ENCODE assay signal across 16 mouse cellular contexts in genomic region chr1:134342781-134343310, GRCm38 (mm10). TPM values are rescaled to one million over a fixed set of nuclear protein-coding genes. Genes with fewer than 3 reads are reported as not detected.
A peak's percentile ranks its signal among the peaks of the same experiment; 100 is the strongest.
DNase-seq lines count a peak whose midpoint lies in the region; ATAC-seq lines count a peak whose summit lies in the region.
"Had no signal": no experiment of that assay in that cellular context is flagged by ENCODE, and none has a peak within 500 bp of the region (broad histone marks: within the 10 kb centered on the region; RNA-seq: fewer than 3 reads in every experiment).

No protein-coding gene starts in this region.

- H3K9me3 ChIP-seq in heart, embryonic 15.5 days (replicated peaks), result no peaks in the 10 kb centered on the region
- H3K9me3 ChIP-seq in limb, embryonic 13.5 days, result no peaks in the 10 kb centered on the region
- H3K9me3 ChIP-seq: intestine, embryonic 15.5 days had no signal

- H3K27ac ChIP-seq in heart, embryonic 15.5 days, result peak overlapping the region; percentile 84
- H3K27ac ChIP-seq in limb, embryonic 13.5 days, result peak overlapping the region; percentile 15; the same call in 1 of the 2 replicates
- H3K27ac ChIP-seq: intestine, embryonic 15.5 days had no signal

- intact Hi-C loops in heart, postnatal 36 days (cut with DNase I), result no loop called here

- no peak overlapping the region; the same call in 1 of the 2 replicates for H3K9ac ChIP-seq in heart, embryonic 15.5 days
- H3K9ac ChIP-seq in limb, embryonic 13.5 days, result no peak overlapping the region
- H3K9ac ChIP-seq: intestine, embryonic 15.5 days had no signal

- peak; percentile 67 for DNase-seq in cerebellum, adult 9-10 months
- DNase-seq in cerebellum, postnatal 4 days (ENCODE audit: low spot score in 2 of 2), result no peak
- no peak for DNase-seq in heart, postnatal 36 days
- DNase-seq in brain, adult 2 months (ENCODE audit: low read depth, low spot score), result peak; percentile 14
- DNase-seq in natural killer cell, adult 2 months (ENCODE audit: low spot score in 2 of 2), result no peak
- DNase-seq in adrenal gland, adult 2 months, result no peak
- DNase-seq: lung, adult 18-20 months; right cerebral cortex, postnatal 4 days had no signal

- H3K4me3 ChIP-seq in heart, embryonic 15.5 days, result peak overlapping the region; percentile 65
- H3K4me3 ChIP-seq in limb, embryonic 13.5 days, result no peak overlapping the region; the same call in 1 of the 2 replicates

- peaks cover 12% of the 10 kb centered on the region for H3K36me3 ChIP-seq in heart, embryonic 15.5 days
- peaks cover 20% of the 10 kb centered on the region for H3K36me3 ChIP-seq in limb, embryonic 13.5 days

- 59% methylated on average over 8 of the region's 8 CpGs for WGBS in heart, embryonic 15.5 days
- WGBS in limb, embryonic 13.5 days, result 73% methylated on average over 8 of the region's 8 CpGs

- peaks cover 62% of the 10 kb centered on the region for H3K4me1 ChIP-seq in heart, embryonic 15.5 days (replicated peaks)
- peaks cover 12% of the 10 kb centered on the region for H3K4me1 ChIP-seq in limb, embryonic 13.5 days

- no peaks in the 10 kb centered on the region for H3K27me3 ChIP-seq in heart, embryonic 15.5 days
- H3K27me3 ChIP-seq in limb, embryonic 13.5 days, result no peaks in the 10 kb centered on the region
- H3K27me3 ChIP-seq: intestine, embryonic 15.5 days had no signal

- ATAC-seq in heart, embryonic 15.5 days (replicated peaks; ENCODE audit: insufficient number of reproducible peaks, insufficient read depth, low FRiP score, low read depth), result no peak
- ATAC-seq in limb, embryonic 13.5 days (ENCODE audit: low FRiP score, low read depth), result no peak
- ATAC-seq: intestine, embryonic 15.5 days had no signal

- H3K4me2 ChIP-seq in heart, embryonic 15.5 days, result peak overlapping the region; percentile 94
- H3K4me2 ChIP-seq in limb, embryonic 13.5 days (replicated peaks), result peak overlapping the region; percentile 86; the same call in 1 of the 2 replicates

RNA-seq across cellular contexts. Expression of gene Ppfia4, which starts 10.1 kb away (rescaled TPM):
- polyA plus RNA-seq in heart, embryonic 15.5 days (2015; fragmentation: Nextera tagmentation; extraction: Ambion mirVana), result 9.7 and 10.3 TPM in 2 replicates
- total RNA-seq in heart, postnatal 36 days (2021), result 1 to 10 TPM; 1.4 to 1.6 TPM
- 10.3 and 10.4 TPM in 2 replicates for polyA plus RNA-seq in limb, embryonic 13.5 days (2015; fragmentation: Nextera tagmentation; extraction: Ambion mirVana)
- 1 to 10 TPM in 1 of 2 experiments, under 1 TPM in 1; 0.86 to 1.5 TPM for total RNA-seq in adrenal gland, adult 2 months (2021)
- polyA plus RNA-seq in adrenal gland, adult 2 months (2012; rRNA removed), result 6.8 and 8.0 TPM in 2 replicates

RNA-seq across cellular contexts. Expression of gene Tmem183a, which starts 18.9 kb away (rescaled TPM):
- 53.0 and 58.1 TPM in 2 replicates for polyA plus RNA-seq in heart, embryonic 15.5 days (2015; fragmentation: Nextera tagmentation; extraction: Ambion mirVana)
- 10 to 100 TPM; 21.6 to 22.1 TPM for total RNA-seq in heart, postnatal 36 days (2021)
- polyA plus RNA-seq in limb, embryonic 13.5 days (2015; fragmentation: Nextera tagmentation; extraction: Ambion mirVana), result 81.0 and 90.9 TPM in 2 replicates
- 10 to 100 TPM; 50.0 to 55.4 TPM for total RNA-seq in adrenal gland, adult 2 months (2021)
- polyA plus RNA-seq in adrenal gland, adult 2 months (2012; rRNA removed), result 37.4 and 40.7 TPM in 2 replicates

RNA-seq across cellular contexts. Expression of gene 4933406M09Rik, which starts 42.9 kb away (rescaled TPM):
- polyA plus RNA-seq in heart, embryonic 15.5 days (2015; fragmentation: Nextera tagmentation; extraction: Ambion mirVana), result not detected in 2 replicates
- not detected for total RNA-seq in heart, postnatal 36 days (2021)
- not detected in 2 replicates for polyA plus RNA-seq in limb, embryonic 13.5 days (2015; fragmentation: Nextera tagmentation; extraction: Ambion mirVana)
- total RNA-seq in adrenal gland, adult 2 months (2021), result not detected
- not detected in 2 replicates for polyA plus RNA-seq in adrenal gland, adult 2 months (2012; rRNA removed)
- total RNA-seq: gastrocnemius, adult 18-20 months; left cerebral cortex, postnatal 14 days; megakaryocyte, adult 5-6 weeks had no signal
- polyA plus RNA-seq: intestine, embryonic 15.5 days; large intestine, adult 2 months; stomach, embryonic 16.5 days had no signal

RNA-seq across cellular contexts. Expression of gene Myog, which starts 53.1 kb away (rescaled TPM):
- 0.98 and 2.0 TPM in 2 replicates for polyA plus RNA-seq in heart, embryonic 15.5 days (2015; fragmentation: Nextera tagmentation; extraction: Ambion mirVana)
- not detected for total RNA-seq in heart, postnatal 36 days (2021)
- polyA plus RNA-seq in limb, embryonic 13.5 days (2015; fragmentation: Nextera tagmentation; extraction: Ambion mirVana), result 171 and 190 TPM in 2 replicates
- not detected for total RNA-seq in adrenal gland, adult 2 months (2021)
- polyA plus RNA-seq in adrenal gland, adult 2 months (2012; rRNA removed), result not detected in 2 replicates
- total RNA-seq: left cerebral cortex, postnatal 14 days; megakaryocyte, adult 5-6 weeks had no signal
- polyA plus RNA-seq: large intestine, adult 2 months had no signal

Comparison
In these comparisons a context has a peak if more than half of its experiments do, and no peak if none do; other contexts are left out.
1. DNase-seq: peak in cerebellum, adult 9-10 months (single experiment) and brain, adult 2 months (single experiment); none in cerebellum, postnatal 4 days (0 of 2), heart, postnatal 36 days (0 of 2), natural killer cell, adult 2 months (0 of 2) and adrenal gland, adult 2 months (single experiment).